Mouse (Mus musculus) heart, embryonic 10.5 days (tissue): ENCODE data around the gene Dnajc13. TPM values are rescaled to one million over a fixed set of nuclear protein-coding genes. Genes with fewer than 3 reads are reported as not detected.

Experiments
- polyA plus RNA-seq: library from polyadenylated mRNA; unstranded; fragments of >200 nt; fragmentation: Nextera tagmentation; extraction: Ambion mirVana; gene quantifications from 2 replicates; pipeline ENCODE4 v1.2.1, GENCODE M21; 2016

Dnajc13 gene
- polyA plus RNA-seq, 1 experiment from 2014 or later = 23.6 TPM

Other genes with a start within 250 kb of the Dnajc13 start
- not detected in 2 replicates for gene Gm28305, start 222.3 kb downstream of the Dnajc13 start, polyA plus RNA-seq
- gene Uba5, start 199.8 kb downstream of the Dnajc13 start, polyA plus RNA-seq = 39.2 and 49.6 TPM in 2 replicates
- 9.1 and 10.1 TPM in 2 replicates for gene Acad11, start 199.6 kb downstream of the Dnajc13 start, polyA plus RNA-seq
- 0.46 and 0.59 TPM in 2 replicates for gene Ackr4, start 136.0 kb downstream of the Dnajc13 start, polyA plus RNA-seq
- gene Acpp, start 74.8 kb upstream of the Dnajc13 start, polyA plus RNA-seq = 0.08 and 0.14 TPM in 2 replicates